Mouse (Mus musculus) MEL (cell line): ENCODE data around the gene S100a6. TPM values are rescaled to one million over a fixed set of nuclear protein-coding genes. Genes with fewer than 3 reads are reported as not detected.

Source experiments
- DNase-seq: peaks from one replicate; pipeline ENCODE4 v3.0.0; 2011; ENCODE audit warnings: low read depth, low spot score
- H3K27ac ChIP-seq: 2 replicates; pipeline ENCODE4 v1.5.1; 2012; ENCODE audit warnings: low read depth, mild to moderate bottlenecking, control low read depth, low read length, moderate library complexity; ENCODE audit not compliant: control insufficient read depth
- H3K27me3 ChIP-seq, 2 experiments: fragments of 150-350 bp in 1 of 2; sonication (generic) in 1 of 2; 2 replicates each; pipeline ENCODE4 v1.6.1; 2012; ENCODE audit warnings: low read length in 2 of 2, mild to moderate bottlenecking in 2 of 2, improper control_type of control experiment in 1 of 2, moderate library complexity in 1 of 2; ENCODE audit not compliant: insufficient read depth in 2 of 2, control insufficient read depth in 1 of 2
- H3K36me3 ChIP-seq, 2 experiments: 2 replicates each; pipeline ENCODE4 v1.6.1; 2012 to 2014; ENCODE audit warnings: low read length in 2 of 2, improper control_type of control experiment in 1 of 2, inconsistent platforms in 1 of 2, mild to moderate bottlenecking in 1 of 2; ENCODE audit not compliant: insufficient read depth in 2 of 2, control insufficient read depth in 1 of 2
- H3K4me1 ChIP-seq, 2 experiments: fragments of 150-350 bp in 1 of 2; sonication (generic) in 1 of 2; 2 replicates each; pipeline ENCODE4 v1.6.1; 2012; ENCODE audit warnings: low read length in 2 of 2, improper control_type of control experiment in 1 of 2, mild to moderate bottlenecking in 1 of 2; ENCODE audit not compliant: insufficient read depth in 2 of 2, control insufficient read depth in 1 of 2
- H3K4me3 ChIP-seq, 2 experiments: fragments of 150-350 bp in 1 of 2; sonication (generic) in 1 of 2; 2 replicates each; pipeline ENCODE4 v1.5.1; 2012; ENCODE audit warnings: low read depth in 2 of 2, low read length in 2 of 2, mild to moderate bottlenecking in 2 of 2, moderate library complexity in 2 of 2, control low read depth in 1 of 2, improper control_type of control experiment in 1 of 2; ENCODE audit not compliant: control insufficient read depth in 1 of 2, insufficient read depth in 1 of 2
- H3K79me2 ChIP-seq: 2 replicates; pipeline ENCODE4 v1.6.1; 2012; ENCODE audit warnings: mild to moderate bottlenecking, low read length, moderate library complexity; ENCODE audit not compliant: control insufficient read depth, poor library complexity, insufficient read depth
- H3K9ac ChIP-seq: 2 replicates; pipeline ENCODE4 v1.6.1; 2012; ENCODE audit warnings: low read depth, mild to moderate bottlenecking, control low read depth, low read length, moderate library complexity; ENCODE audit not compliant: control insufficient read depth, poor library complexity, severe bottlenecking
- H3K9me3 ChIP-seq: fragments of 150-350 bp; sonication (generic); replicated peaks from 2 replicates; pipeline ENCODE4 v1.6.1; 2012; ENCODE audit warnings: mild to moderate bottlenecking, low read length, improper control_type of control experiment, moderate library complexity; ENCODE audit not compliant: insufficient read depth
- CHD1 ChIP-seq: IDR thresholded peaks from 2 replicates; pipeline ENCODE4 v1.6.1; 2012; ENCODE audit warnings: low read depth, mild to moderate bottlenecking, inconsistent platforms, low read length, improper control_type of control experiment
- CTCF ChIP-seq, 3 experiments: IDR thresholded peaks in 2 of 3; conservative IDR thresholded peaks in 1 of 3; 2 replicates each; pipeline ENCODE4 v1.5.1; 2011 to 2012; ENCODE audit warnings: low read length in 3 of 3, low read depth in 2 of 3, mild to moderate bottlenecking in 2 of 3, improper control_type of control experiment in 1 of 3, inconsistent platforms in 1 of 3, mixed read lengths in 1 of 3, moderate library complexity in 1 of 3; ENCODE audit not compliant: control insufficient read depth in 1 of 3, insufficient read depth in 1 of 3, poor library complexity in 1 of 3, severe bottlenecking in 1 of 3
- ELF1 ChIP-seq: IDR thresholded peaks from 2 replicates; pipeline ENCODE4 v1.6.1; 2014; ENCODE audit warnings: low read depth, mild to moderate bottlenecking, inconsistent platforms, low read length, improper control_type of control experiment, moderate library complexity
- ETS1 ChIP-seq: IDR thresholded peaks from 2 replicates; pipeline ENCODE4 v1.6.1; 2012; ENCODE audit warnings: low read depth, mild to moderate bottlenecking, inconsistent platforms, low read length, improper control_type of control experiment, moderate library complexity
- GABPA ChIP-seq: IDR thresholded peaks from 2 replicates; pipeline ENCODE4 v1.6.1; 2012; ENCODE audit warnings: low read depth, mild to moderate bottlenecking, inconsistent platforms, low read length, improper control_type of control experiment, moderate library complexity
- GATA1 ChIP-seq: IDR thresholded peaks from 2 replicates; pipeline ENCODE4 v1.6.1; 2011; ENCODE audit warnings: low read depth, low read length, improper control_type of control experiment
- HCFC1 ChIP-seq: IDR thresholded peaks from 2 replicates; pipeline ENCODE4 v1.6.1; 2012; ENCODE audit warnings: low read depth, mild to moderate bottlenecking, inconsistent platforms, low read length, improper control_type of control experiment, moderate library complexity
- MAX ChIP-seq: IDR thresholded peaks from 2 replicates; pipeline ENCODE4 v1.6.1; 2011; ENCODE audit warnings: low read length, improper control_type of control experiment
- MEF2A ChIP-seq: IDR thresholded peaks from 2 replicates; pipeline ENCODE4 v1.6.1; 2014; ENCODE audit warnings: low read depth, mild to moderate bottlenecking, inconsistent platforms, low read length, improper control_type of control experiment; ENCODE audit not compliant: poor library complexity, insufficient replicate concordance, severe bottlenecking; ENCODE audit errors: extremely low read depth
- MXI1 ChIP-seq: IDR thresholded peaks from 2 replicates; pipeline ENCODE4 v1.6.1; 2011; ENCODE audit warnings: mild to moderate bottlenecking, low read depth, low read length, improper control_type of control experiment
- MYB ChIP-seq: IDR thresholded peaks from 2 replicates; pipeline ENCODE4 v1.6.1; 2011; ENCODE audit warnings: mild to moderate bottlenecking, low read depth, low read length, improper control_type of control experiment
- MYC ChIP-seq: IDR thresholded peaks from 2 replicates; pipeline ENCODE4 v1.6.1; 2011; ENCODE audit warnings: low read depth, mild to moderate bottlenecking, low read length, improper control_type of control experiment, moderate library complexity
- NELFE ChIP-seq: IDR thresholded peaks from 2 replicates; pipeline ENCODE4 v1.6.1; 2011; ENCODE audit warnings: low read depth, low read length, improper control_type of control experiment
- POLR2A ChIP-seq, 2 experiments: IDR thresholded peaks; 2 replicates each; pipeline ENCODE4 v1.6.1; 2011 to 2012; ENCODE audit warnings: low read length in 2 of 2, mild to moderate bottlenecking in 2 of 2, control low read depth in 1 of 2, improper control_type of control experiment in 1 of 2, low read depth in 1 of 2, moderate library complexity in 1 of 2; ENCODE audit not compliant: control insufficient read depth in 1 of 2, insufficient read depth in 1 of 2, poor library complexity in 1 of 2
- POLR2AphosphoS2 ChIP-seq: IDR thresholded peaks from 2 replicates; pipeline ENCODE4 v1.6.1; 2011; ENCODE audit warnings: low read length, improper control_type of control experiment
- POLR2AphosphoS5 ChIP-seq: IDR thresholded peaks from 2 replicates; pipeline ENCODE4 v1.6.1; 2012; ENCODE audit warnings: low read depth, borderline replicate concordance, mild to moderate bottlenecking, inconsistent platforms, low read length, moderate library complexity, mixed read lengths
- RCOR1 ChIP-seq: IDR thresholded peaks from 2 replicates; pipeline ENCODE4 v1.6.1; 2012; ENCODE audit warnings: low read depth, mild to moderate bottlenecking, inconsistent platforms, low read length, improper control_type of control experiment
- SIN3A ChIP-seq: IDR thresholded peaks from 2 replicates; pipeline ENCODE4 v1.6.1; 2012; ENCODE audit warnings: low read length, improper control_type of control experiment, inconsistent platforms
- SMC3 ChIP-seq: IDR thresholded peaks from 2 replicates; pipeline ENCODE4 v1.6.1; 2011; ENCODE audit warnings: low read depth, low read length, improper control_type of control experiment
- TAL1 ChIP-seq: IDR thresholded peaks from 2 replicates; pipeline ENCODE4 v1.6.1; 2012; ENCODE audit warnings: mild to moderate bottlenecking, inconsistent platforms, low read length, moderate library complexity, mixed read lengths
- TBP ChIP-seq: IDR thresholded peaks from 2 replicates; pipeline ENCODE4 v1.8.0; 2011; ENCODE audit warnings: low read depth, low read length, improper control_type of control experiment
- USF1 ChIP-seq: IDR thresholded peaks from 2 replicates; pipeline ENCODE4 v1.6.1; 2014; ENCODE audit warnings: low read depth, mild to moderate bottlenecking, inconsistent platforms, low read length, improper control_type of control experiment, moderate library complexity
- USF2 ChIP-seq, 2 experiments: IDR thresholded peaks; 2 replicates each; pipeline ENCODE4 v1.6.1; 2011 to 2012; ENCODE audit warnings: improper control_type of control experiment in 2 of 2, low read length in 2 of 2, borderline replicate concordance in 1 of 2, inconsistent platforms in 1 of 2, low read depth in 1 of 2, mild to moderate bottlenecking in 1 of 2; ENCODE audit not compliant: insufficient read depth in 1 of 2
- ZNF384 ChIP-seq: IDR thresholded peaks from 2 replicates; pipeline ENCODE4 v1.6.1; 2012; ENCODE audit warnings: low read depth, mild to moderate bottlenecking, inconsistent platforms, low read length, improper control_type of control experiment
- polyA plus RNA-seq, 2 experiments: library from polyadenylated mRNA; stranded (reverse) in 1 of 2; unstranded in 1 of 2; fragments of >175 nt in 1 of 2; fragments of >200 nt in 1 of 2; gene quantifications; 2 replicates each; pipeline versions ENCODE4 v1.2.1 to v1.2.4; 2012; ENCODE audit warnings: low replicate concordance in 2 of 2, low read depth in 1 of 2; ENCODE audit not compliant: insufficient read length in 2 of 2, insufficient read depth in 1 of 2, missing spikeins in 1 of 2
- total RNA-seq: library from RNA; depleted of rRNA; stranded (reverse); fragments of 300-350 nt; gene quantifications from 2 replicates; pipeline ENCODE4 v1.2.3, GENCODE M21; 2012

The S100a6 gene
- total and polyA plus RNA-seq, 3 experiments = 0.85 to 4.7 TPM; not detected in 1

GRCm38 (mm10) chr3:90611494-90611893 lies 1.2 kb upstream of the S100a6 start:
- no peaks in the 10 kb centered on the region for H3K27me3 ChIP-seq
- no peak overlapping the region for H3K4me3 ChIP-seq
- H3K36me3 ChIP-seq = peaks cover 0 to 15% of the 10 kb centered on the region in 2 experiments; a peak in 2 of 4 replicates
- H3K9me3 ChIP-seq = no peaks in the 10 kb centered on the region
- no peak overlapping the region for H3K9ac ChIP-seq
- DNase-seq = no peak
- no peak overlapping the region for H3K27ac ChIP-seq
- no peak for TF ChIP-seq CHD1
- TF ChIP-seq SMC3 = no peak
- TF ChIP-seq USF1 = no peak
- TF ChIP-seq GATA1 = no peak
- TF ChIP-seq MXI1 = no peak
- TF ChIP-seq TAL1 = no peak
- TF ChIP-seq POLR2AphosphoS5 = no peak
- no peak for TF ChIP-seq CTCF (IDR thresholded peaks at IDR 0.05 in 2 of 3, conservative IDR thresholded peaks at IDR 0.05 in 1 of 3; ENCODE audit: control insufficient read depth in 1 of 3, insufficient read depth in 1 of 3, low read depth in 2 of 3, low read length in 3 of 3, poor library complexity in 1 of 3, severe bottlenecking in 1 of 3)
- TF ChIP-seq MYB = no peak
- TF ChIP-seq MEF2A = no peak
- no peak for TF ChIP-seq USF2 (IDR thresholded peaks at IDR 0.05; ENCODE audit: borderline replicate concordance in 1 of 2, insufficient read depth in 1 of 2, low read depth in 1 of 2, low read length in 2 of 2)
- no peak for TF ChIP-seq ZNF384
- no peak for TF ChIP-seq TBP
- no peak for TF ChIP-seq RCOR1
- TF ChIP-seq ELF1 = no peak
- no peak for TF ChIP-seq HCFC1
- no peak for TF ChIP-seq POLR2A (IDR thresholded peaks at IDR 0.05; ENCODE audit: control insufficient read depth in 1 of 2, insufficient read depth in 1 of 2, low read depth in 1 of 2, low read length in 2 of 2, poor library complexity in 1 of 2)
- no peak for TF ChIP-seq ETS1
- no peak for TF ChIP-seq GABPA
- no peak for TF ChIP-seq NELFE
- no peaks in the 10 kb centered on the region for H3K79me2 ChIP-seq
- H3K4me1 ChIP-seq = peaks cover 0 to 27% of the 10 kb centered on the region in 2 experiments; a peak in 2 of 4 replicates

DNA sequence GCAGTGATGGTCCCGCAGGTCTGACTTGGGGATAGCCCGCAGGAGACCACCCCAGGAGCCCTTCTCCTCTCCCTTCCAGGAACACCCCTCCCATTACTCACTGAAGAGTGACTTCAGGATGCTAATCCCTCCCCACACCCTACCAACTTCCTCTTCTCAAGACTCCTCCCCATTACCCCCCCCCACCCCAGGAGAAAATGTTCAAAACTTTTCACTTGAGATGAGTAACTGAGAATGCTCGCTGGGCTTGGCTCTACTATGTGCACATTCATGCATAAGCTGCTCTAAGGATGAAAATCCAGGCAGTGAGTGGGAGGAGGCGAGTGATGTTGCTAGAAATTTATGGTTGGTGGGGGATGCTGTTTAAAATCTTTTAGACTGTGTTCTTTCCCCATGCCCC lies 621 bp upstream of the S100a6 start:
- DNase-seq = peak; percentile 70
- Histone ChIP-seq H3K4me1 (peaks cover 0 to 27% of the 10 kb centered on the region in 2 experiments; a peak in 2 of 4 replicates), H3K4me3 (no peak overlapping the region), H3K9ac (no peak overlapping the region), H3K9me3 (no peaks in the 10 kb centered on the region), H3K79me2 (no peaks in the 10 kb centered on the region), H3K36me3 (peaks cover 0 to 15% of the 10 kb centered on the region in 2 experiments; a peak in 2 of 4 replicates), H3K27ac (no peak overlapping the region), H3K27me3 (no peaks in the 10 kb centered on the region)
- TF ChIP-seq POLR2AphosphoS2 (no peak), MAX (no peak), SIN3A (peak; percentile 6; the same call in 1 of the 2 replicates), POLR2AphosphoS5 (no peak), USF2 (IDR thresholded peaks at IDR 0.05; ENCODE audit: borderline replicate concordance in 1 of 2, insufficient read depth in 1 of 2, low read depth in 1 of 2, low read length in 2 of 2) (no peak), SMC3 (no peak), RCOR1 (no peak), MYC (no peak)
